Mouse (Mus musculus) frontal cortex, adult (tissue): ENCODE measurements around the gene Med18.
"Not testable (repeated sequence)": the region's sequence is repeated elsewhere in the genome, so short reads cannot be mapped to it uniquely, and the experiment has no call there.

Experiments used
- ATAC-seq: cut with Nextera tagmentation; 2 replicates; pipeline ENCODE4 v1.9.2; 2017; ENCODE audit warnings: mild to moderate bottlenecking, moderate library complexity, mixed read lengths; ENCODE audit not compliant: low TSS enrichment

Gene Med18

GRCm38 (mm10) chr4:132482104-132482503 is 18.4 kb upstream of the Med18 start:
- ATAC-seq = not testable (repeated sequence)

- ATAC-seq = no peak
Observed at GRCm38 (mm10) chr4:132477833-132478232, 14.1 kb upstream of the Med18 start.

- no peak for ATAC-seq
Observed at GRCm38 (mm10) chr4:132475895-132476878, 12.5 kb upstream of the Med18 start.

- ATAC-seq = no peak
Observed at GRCm38 (mm10) chr4:132474631-132475030, 10.9 kb upstream of the Med18 start.

GRCm38 (mm10) chr4:132473411-132473810 is 9.7 kb upstream of the Med18 start:
- ATAC-seq = no peak

GRCm38 (mm10) chr4:132469873-132470272 is 6.2 kb upstream of the Med18 start:
- ATAC-seq = no peak

- ATAC-seq = no peak
Observed at GRCm38 (mm10) chr4:132464255-132464613, 513 bp upstream of the Med18 start.

- no peak for ATAC-seq
Observed at GRCm38 (mm10) chr4:132462836-132463235, 885 bp downstream of the Med18 start.

- ATAC-seq = no peak
Observed at GRCm38 (mm10) chr4:132460225-132460624, 3.5 kb downstream of the Med18 start.

GRCm38 (mm10) chr4:132455561-132455960 is 8.2 kb downstream of the Med18 start:
- ATAC-seq = no peak

GRCm38 (mm10) chr4:132455146-132455545 is 8.6 kb downstream of the Med18 start:
- ATAC-seq = no peak

GRCm38 (mm10) chr4:132454216-132454615 is 9.5 kb downstream of the Med18 start:
- ATAC-seq = no peak

GRCm38 (mm10) chr4:132449778-132450177 is 13.9 kb downstream of the Med18 start:
- no peak for ATAC-seq

- no peak for ATAC-seq
Observed at GRCm38 (mm10) chr4:132446105-132446504, 17.6 kb downstream of the Med18 start.

- no peak for ATAC-seq
Observed at GRCm38 (mm10) chr4:132444516-132444915, 19.2 kb downstream of the Med18 start.

- no peak for ATAC-seq
Observed at GRCm38 (mm10) chr4:132437857-132438256, 25.9 kb downstream of the Med18 start.

GRCm38 (mm10) chr4:132432717-132433372 is 30.9 kb downstream of the Med18 start:
- no peak for ATAC-seq

- ATAC-seq = no peak
Observed at GRCm38 (mm10) chr4:132428022-132428542, 35.6 kb downstream of the Med18 start.

GRCm38 (mm10) chr4:132427493-132427892 is 36.2 kb downstream of the Med18 start:
- no peak for ATAC-seq

- ATAC-seq = no peak
Observed at GRCm38 (mm10) chr4:132426021-132426420, 37.7 kb downstream of the Med18 start.

- no peak for ATAC-seq
Observed at GRCm38 (mm10) chr4:132424765-132425164, 39.0 kb downstream of the Med18 start.

- ATAC-seq = peak; percentile 97
Observed at GRCm38 (mm10) chr4:132421923-132422782, 41.6 kb downstream of the Med18 start, which contains the start of gene Phactr4. TSS of gene Phactr4 (minus strand) at chr4:132422489.
